Mouse (Mus musculus): ENCODE results near the gene D5Ertd579e. TPM values are rescaled to one million over a fixed set of nuclear protein-coding genes. Genes with fewer than 3 reads are reported as not detected.

Gene D5Ertd579e
- total RNA-seq (2017): 47.6 to 61.5 TPM (median 57.5 TPM) in 3 replicates

DNA sequence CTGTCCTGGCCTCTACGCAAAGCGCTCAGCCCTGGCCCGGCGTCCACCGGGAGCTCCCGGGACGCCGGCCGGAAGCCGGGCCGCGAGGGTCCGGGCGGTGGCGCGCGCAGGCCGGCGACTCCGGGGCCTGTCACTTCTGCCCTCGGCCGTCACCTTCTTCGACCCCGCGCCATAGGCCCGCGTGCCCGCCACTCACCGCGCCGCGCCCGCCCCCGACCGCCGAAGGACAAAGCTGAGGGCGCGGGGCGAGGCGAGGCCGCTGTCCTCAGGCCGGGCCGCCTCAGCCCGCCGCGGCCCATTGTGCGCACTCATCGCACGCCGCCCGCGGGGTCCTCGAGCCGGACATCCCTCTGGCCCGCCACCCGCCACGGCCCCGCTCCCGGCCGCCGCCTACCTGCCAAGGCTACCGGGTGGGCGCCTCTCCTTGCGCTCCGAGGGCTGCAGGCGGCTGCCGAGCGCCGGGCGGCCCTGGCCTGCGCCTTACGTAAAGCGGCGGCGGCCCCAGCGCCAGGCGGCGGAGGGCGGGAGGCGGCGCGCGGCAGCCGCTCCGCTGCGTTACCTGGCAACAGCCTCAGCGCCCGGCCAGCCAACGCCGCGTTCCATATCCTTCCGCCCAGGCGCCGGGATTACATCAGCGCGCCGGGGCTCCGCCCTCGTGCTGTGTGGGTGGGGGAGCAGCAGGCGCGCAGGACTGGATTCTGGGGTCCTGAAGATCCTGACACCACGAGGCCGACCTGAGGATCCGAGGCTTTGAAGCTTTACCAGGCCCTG is at the start of gene D5Ertd579e:
D5Ertd579e (minus strand) TSS at position 564 of the 771 bp plus-strand sequence.
- ATAC-seq (replicated peaks; ENCODE audit: insufficient number of reproducible peaks, low FRiP score, low TSS enrichment, poor library complexity, severe bottlenecking): peak; percentile 81

DNA sequence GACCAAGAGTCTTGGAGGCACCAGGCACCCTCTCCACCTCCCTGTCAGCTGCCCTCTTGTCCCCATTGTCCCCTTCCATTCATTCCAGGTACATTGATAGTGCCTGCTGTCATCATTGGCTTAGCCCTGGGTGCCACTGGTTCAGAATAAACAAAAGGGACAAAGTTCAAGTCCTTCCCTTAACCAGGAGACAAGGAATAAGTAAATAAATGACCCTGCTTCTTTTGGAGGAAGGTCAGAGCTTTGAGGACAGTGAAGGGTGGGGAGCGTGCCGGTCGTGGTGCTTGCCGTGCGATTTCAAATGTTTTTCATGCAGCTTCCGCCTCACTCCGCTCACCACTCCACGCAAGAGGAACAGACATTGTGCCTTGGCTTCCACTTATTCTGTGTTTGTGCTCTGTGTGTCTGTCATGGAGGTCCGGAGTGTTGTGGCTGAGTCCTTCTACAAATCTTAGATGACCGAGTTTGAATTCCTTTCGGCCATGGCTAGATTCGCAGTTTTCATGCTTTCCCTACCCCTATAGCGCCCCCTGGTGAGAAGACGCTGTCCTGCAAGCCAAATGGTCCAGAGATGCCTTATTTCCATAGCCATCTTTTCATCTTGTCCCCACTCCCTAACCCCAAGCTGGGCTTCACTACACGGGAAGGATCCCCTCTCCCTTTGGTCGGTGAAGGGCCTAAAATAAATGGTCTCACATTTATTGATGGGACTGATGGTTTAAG is 46.5 kb upstream of the D5Ertd579e start:
- peak; percentile 72; the same call in 1 of the 2 replicates for ATAC-seq (replicated peaks; ENCODE audit: insufficient number of reproducible peaks, low FRiP score, low TSS enrichment, poor library complexity, severe bottlenecking)

DNA sequence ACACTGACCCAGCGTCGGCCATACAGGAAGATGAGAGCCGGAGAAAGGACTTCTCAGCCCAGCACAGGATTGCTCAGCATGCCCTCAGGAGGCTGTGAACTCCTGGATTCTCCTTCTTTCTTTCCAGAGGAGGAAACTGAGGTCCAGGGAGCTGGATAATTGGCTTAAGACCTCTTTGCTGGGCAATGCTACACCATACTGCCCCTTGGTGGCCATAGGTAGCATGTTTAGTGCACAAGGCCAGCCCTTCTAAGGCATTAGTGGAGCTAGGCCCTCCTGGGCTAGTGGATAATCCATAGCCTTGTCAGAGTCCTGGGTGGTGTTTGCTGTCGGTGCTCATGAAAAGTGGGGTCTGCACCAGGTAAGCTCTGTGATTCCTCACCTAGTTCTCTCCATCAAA is 44.0 kb upstream of the D5Ertd579e start:
- ATAC-seq (replicated peaks; ENCODE audit: insufficient number of reproducible peaks, low FRiP score, low TSS enrichment, poor library complexity, severe bottlenecking): no peak

DNA sequence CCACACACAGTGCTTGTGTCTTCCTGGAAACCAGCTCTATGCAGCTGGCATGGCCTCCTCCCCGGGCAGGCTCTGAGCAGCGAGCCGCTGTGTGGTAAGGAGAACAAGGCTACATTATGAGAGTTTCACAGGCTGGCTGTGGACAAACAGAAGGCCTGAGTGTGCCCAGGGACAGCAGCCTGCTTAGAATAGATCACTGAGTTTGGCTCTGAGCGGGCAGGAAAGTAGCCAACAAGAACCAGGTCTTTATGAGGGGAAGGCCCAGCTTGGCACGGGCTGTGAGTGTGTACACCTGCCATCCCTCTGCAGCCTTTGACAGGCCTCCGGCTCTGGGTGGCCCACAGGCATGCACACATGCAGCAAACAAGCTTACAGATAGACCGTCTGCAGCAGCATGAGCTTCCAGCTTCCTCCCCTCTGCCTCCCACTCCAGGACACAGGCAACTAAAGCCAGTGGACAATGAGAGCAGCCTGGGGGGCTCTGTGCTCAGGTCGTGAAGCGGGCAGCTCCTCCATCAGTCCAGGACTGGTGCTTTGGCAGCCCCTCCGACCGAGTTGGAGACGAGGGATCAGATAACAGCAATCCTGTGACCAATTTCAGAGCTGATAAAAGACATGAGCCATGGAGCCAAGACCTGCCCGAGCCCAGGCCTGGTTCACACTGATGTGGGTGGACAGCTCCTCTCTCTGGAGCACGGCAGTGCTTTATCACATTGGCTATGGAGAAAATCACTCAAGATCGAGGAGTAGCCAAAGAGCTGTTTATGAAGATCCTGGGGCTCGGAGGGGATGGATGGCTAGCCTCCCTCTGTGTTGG is 43.2 kb upstream of the D5Ertd579e start:
- ATAC-seq (replicated peaks; ENCODE audit: insufficient number of reproducible peaks, low FRiP score, low TSS enrichment, poor library complexity, severe bottlenecking): no peak

DNA sequence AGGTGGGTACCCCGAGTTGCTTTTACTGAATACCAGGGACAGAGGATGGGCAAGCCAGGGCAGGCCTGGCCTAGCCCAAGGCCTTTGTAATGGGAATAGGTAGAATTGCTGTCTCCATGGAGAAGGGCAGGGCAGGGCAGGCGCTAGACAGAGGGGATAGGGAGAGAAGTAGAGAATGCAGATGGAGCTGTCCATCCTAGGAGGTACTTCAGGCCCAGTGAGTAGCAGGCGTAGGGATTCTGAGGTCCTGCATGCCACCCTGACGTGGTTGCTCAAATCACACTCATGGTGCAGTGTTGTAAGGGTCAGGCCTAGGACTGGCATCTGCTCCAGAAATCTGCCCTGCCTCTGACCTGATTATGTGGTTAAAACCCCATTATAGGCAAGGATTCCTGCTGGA is 41.9 kb upstream of the D5Ertd579e start:
- no peak for ATAC-seq (replicated peaks; ENCODE audit: insufficient number of reproducible peaks, low FRiP score, low TSS enrichment, poor library complexity, severe bottlenecking)

DNA sequence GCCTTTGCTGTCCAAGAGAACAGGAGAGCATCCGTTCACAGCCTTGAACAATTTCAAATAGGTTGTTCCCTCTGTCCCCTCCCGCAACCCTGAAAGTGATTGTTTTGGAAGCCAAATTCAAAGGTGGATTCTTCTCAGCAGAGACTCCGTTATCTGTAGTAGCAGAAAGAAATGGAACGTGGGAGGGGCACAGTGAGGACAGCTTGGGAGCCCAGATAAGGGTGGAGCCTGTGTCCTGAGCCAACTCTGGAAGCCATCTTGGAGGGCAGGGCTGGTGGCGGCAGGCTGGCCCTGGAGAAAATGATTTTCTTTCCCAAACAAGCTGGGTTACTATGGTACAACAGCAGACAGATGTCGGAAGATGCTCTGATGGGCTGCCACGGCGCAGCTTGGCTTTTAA is 40.2 kb upstream of the D5Ertd579e start:
- no peak for ATAC-seq (replicated peaks; ENCODE audit: insufficient number of reproducible peaks, low FRiP score, low TSS enrichment, poor library complexity, severe bottlenecking)

DNA sequence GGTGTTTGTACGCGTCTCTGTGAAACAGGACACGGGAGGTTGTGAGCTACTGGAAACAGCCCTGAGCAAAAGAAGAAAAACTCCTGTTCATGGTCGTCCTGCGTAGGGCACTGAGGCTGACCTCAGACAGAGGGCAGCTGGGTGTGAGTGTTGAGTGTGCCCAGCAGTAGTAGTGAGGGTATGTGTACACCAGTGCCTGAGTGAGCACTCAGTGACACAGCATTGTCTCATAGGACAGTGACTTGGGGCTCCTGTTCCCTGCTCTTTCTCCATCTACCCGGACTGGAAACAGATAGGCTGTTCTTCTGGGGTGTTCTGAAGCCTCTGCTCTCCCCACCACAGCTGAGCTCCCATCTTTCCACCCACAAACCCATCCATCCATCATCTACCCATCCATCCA is 39.3 kb upstream of the D5Ertd579e start:
- ATAC-seq (replicated peaks; ENCODE audit: insufficient number of reproducible peaks, low FRiP score, low TSS enrichment, poor library complexity, severe bottlenecking): no peak

DNA sequence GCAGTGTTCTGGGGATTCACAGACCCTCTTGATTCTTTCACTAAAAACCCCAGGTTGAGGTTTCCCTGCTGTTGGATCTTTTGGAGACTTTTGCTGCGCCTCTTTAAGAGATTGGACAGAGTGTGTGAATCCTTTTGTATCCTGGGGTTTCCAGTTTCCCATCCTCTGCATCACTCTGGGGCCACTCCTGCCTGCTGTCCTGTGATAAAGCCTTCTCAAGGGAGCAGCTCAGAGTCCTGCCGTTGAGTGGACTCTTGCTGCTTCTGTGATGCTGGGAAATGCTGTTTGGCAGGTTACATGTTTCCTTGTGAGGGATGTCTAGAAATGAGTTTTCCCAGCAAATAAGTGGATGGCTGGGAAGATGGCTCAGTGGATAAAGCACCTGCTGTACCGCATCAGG is 37.6 kb upstream of the D5Ertd579e start:
- ATAC-seq (replicated peaks; ENCODE audit: insufficient number of reproducible peaks, low FRiP score, low TSS enrichment, poor library complexity, severe bottlenecking): no peak

DNA sequence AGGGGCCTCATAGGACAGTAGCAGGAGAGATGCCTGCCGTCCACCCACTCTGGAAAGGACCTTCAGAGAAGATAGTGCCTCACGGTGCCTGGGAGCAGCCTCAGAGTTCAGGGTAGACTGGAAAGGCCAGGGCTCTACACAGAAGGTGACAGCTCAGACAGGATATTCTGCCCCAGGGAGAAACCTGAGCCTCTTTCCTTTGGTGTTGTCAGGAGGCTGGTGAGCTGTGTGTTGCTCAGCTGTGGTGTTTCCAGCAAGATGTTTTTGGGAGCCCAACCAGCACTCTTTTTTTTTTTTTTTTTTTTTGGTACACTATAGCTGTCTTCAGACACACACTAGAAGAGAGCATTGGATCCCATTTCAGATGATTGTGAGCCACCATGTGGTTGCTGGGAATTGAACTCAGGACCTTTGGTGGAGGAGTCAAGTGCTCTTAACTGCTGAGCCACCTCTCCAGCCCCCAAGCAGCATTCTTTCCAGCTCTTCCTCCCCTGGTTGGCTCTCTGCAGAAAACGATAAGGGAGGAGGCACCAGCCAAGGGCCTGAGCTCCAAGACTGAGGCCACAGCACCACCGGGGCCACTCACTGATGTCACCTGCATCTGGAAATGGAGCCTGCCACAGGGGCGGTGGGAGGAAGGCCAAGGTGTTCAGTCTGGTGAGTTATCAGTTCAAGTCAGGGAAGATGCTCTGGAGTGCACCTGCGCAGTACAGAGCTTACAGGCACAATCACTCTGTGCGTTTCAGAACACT is 36.3 kb upstream of the D5Ertd579e start:
- ATAC-seq (replicated peaks; ENCODE audit: insufficient number of reproducible peaks, low FRiP score, low TSS enrichment, poor library complexity, severe bottlenecking): no peak

DNA sequence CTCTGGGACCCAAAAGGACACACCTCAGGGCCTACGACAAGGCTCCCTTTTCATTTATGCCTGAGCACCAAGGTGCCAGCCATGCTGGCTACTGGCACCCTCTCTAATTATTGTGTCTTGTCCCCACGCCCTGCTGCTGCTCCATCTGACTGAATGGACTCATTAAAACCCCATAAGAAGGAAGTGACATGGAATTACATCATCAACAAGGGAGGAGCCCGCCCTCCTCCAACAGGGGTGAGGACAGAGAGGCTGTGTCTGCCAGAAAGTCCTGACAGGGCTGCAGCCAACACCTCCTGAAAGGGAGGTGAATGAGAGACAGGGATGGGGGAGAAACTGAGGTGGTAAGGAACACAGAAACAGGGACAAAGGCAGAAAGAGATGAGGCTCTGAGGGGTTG is 34.9 kb upstream of the D5Ertd579e start:
- ATAC-seq (replicated peaks; ENCODE audit: insufficient number of reproducible peaks, low FRiP score, low TSS enrichment, poor library complexity, severe bottlenecking): peak; percentile 73

DNA sequence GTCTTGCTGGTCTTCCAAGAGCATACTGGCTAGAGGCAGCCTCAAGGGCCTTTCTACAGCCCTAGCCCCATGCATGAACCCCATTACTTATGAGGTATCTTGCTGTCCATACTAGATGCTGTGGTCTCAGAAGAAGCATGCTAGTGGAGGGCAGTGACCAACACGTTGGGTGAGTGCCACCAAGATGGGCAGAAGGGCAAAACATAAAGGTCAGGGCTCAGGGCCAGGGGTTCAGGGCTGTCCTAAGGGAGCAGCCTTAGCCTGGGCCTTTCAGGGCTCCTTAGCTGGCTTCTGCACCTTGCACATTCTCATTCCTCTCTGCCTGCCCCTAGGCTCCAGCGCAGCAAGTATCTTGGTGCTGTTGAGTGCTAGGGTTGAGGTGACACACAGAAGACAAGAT is 34.1 kb upstream of the D5Ertd579e start:
- ATAC-seq (replicated peaks; ENCODE audit: insufficient number of reproducible peaks, low FRiP score, low TSS enrichment, poor library complexity, severe bottlenecking): no peak

DNA sequence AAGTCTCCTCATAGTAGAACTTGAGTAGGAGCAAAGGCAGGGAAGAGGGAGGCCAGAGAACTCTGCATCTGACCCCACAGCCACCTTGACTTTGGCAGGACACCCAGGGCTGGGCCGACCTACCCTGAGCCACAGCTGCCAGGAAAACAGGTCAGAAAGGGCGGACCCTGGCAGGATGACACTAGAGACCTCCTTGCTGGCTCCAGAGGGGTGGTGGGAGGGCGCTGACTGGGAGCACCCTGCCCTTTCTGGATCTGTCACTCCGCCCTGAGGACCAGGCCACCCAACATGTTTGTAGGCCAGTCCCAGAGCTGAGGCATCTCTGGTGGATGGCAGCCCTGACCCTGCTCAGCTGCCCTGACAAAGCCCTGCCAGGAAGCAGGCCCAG is 33.3 kb upstream of the D5Ertd579e start:
- no peak for ATAC-seq (replicated peaks; ENCODE audit: insufficient number of reproducible peaks, low FRiP score, low TSS enrichment, poor library complexity, severe bottlenecking)

DNA sequence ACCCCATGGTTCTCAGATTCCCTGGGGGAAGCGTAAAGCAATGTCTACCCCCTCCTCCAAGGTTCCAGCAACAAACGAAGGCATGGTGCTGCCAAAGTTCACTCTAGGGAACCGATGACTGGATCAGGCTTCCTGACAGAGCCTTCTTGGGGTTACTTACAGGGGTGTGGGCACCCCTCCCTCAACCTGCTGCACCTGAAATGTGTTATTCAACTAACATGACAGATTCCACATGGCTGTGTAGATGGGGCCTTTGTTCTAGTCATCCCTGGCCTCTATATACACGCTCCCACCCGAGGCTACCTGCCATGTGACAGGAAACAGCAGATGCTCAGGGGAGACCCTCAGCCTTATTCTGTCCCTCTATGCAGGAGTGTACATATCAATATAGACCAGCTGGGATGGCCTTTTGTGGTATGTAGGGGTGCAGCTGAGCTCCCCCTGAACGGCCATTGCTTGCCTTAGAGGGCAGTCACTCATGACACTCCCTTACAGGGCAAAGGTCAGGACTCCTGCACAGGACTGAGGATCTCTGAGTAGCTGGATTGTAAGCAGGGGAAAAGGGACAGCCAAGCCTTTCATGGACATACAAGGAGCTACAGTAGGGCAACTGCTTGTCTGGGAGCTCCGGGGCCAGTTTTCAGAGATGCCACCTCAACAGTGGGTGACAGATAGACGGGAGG is 32.7 kb upstream of the D5Ertd579e start:
- ATAC-seq (replicated peaks; ENCODE audit: insufficient number of reproducible peaks, low FRiP score, low TSS enrichment, poor library complexity, severe bottlenecking): no peak

DNA sequence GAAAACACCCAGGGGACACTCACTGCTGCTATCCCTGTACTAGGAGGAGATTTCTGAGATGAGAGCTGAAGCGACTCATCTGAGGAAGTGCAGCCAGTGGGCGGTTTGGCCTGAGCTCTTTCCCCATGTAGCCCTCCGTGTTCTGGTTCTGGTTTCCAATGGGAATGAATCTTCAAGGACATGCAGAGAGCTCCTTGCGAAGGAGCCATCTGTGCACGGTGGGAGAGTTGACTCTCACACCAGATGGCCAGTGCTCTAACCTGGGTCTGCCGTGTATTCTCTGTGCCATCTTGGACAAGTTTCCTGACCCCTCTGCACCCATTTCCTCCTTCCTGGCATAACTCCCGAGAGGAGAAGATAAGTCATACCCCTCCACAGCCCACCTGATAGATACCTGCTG is 32.0 kb upstream of the D5Ertd579e start:
- ATAC-seq (replicated peaks; ENCODE audit: insufficient number of reproducible peaks, low FRiP score, low TSS enrichment, poor library complexity, severe bottlenecking): no peak

DNA sequence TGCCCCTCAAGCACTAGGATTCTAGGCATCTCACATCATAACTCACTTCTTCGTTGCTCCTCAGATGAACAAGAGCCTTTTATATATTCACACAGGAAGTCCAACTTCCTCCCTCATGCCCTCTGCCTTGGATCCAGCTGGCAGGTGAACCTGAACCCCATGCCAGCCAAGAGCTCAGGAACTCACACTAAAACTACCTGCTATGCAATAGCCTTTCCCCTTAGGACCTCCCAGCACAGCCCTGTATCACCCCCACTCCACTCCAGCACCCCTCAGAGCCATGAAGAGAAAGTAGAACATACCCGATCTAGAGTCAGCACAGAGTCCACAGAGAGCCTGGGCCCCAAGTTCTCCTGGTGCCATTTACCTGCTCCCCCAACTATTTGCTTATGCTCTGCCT is 31.3 kb upstream of the D5Ertd579e start:
- no peak for ATAC-seq (replicated peaks; ENCODE audit: insufficient number of reproducible peaks, low FRiP score, low TSS enrichment, poor library complexity, severe bottlenecking)

DNA sequence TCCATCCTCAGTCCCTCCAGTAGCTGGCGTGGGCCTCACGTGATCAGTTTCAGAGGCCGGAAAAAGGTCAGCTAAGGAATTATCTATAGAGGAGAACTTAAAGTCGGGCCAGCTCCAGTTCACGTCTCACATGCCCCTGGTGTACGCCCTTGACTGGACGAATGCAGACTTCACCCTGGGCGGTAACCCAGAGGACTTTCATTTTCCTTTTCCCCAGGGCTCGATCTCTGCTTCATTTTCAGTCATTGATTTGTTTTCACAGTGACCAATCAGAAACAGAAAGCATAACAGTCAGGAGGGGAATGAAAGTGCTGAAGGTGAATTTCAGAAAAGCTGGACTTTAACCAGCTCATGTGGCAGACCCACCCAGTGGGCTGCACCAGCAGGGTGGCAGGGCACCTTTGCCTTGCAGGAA is 30.6 kb upstream of the D5Ertd579e start:
- peak; percentile 68 for ATAC-seq (replicated peaks; ENCODE audit: insufficient number of reproducible peaks, low FRiP score, low TSS enrichment, poor library complexity, severe bottlenecking)

DNA sequence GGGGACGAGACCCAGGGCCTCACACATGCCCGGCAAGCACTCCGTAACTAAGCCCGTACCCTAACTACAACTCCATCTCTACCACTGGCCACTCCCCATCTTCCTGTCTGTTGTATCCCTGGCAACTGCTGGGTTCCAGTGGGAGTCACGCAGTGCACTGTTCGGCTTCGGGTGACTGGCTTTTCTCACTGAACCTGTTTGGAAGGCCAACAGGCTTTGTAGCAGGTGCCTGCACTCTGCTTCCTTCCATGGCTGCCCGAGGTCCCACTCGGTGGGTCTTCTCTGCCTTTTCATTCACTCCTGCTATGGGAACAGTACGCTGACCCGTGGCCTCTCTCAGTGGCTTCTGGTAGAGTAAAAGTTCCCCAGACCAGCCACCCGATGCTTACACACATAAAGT is 30.0 kb upstream of the D5Ertd579e start:
- no peak for ATAC-seq (replicated peaks; ENCODE audit: insufficient number of reproducible peaks, low FRiP score, low TSS enrichment, poor library complexity, severe bottlenecking)

DNA sequence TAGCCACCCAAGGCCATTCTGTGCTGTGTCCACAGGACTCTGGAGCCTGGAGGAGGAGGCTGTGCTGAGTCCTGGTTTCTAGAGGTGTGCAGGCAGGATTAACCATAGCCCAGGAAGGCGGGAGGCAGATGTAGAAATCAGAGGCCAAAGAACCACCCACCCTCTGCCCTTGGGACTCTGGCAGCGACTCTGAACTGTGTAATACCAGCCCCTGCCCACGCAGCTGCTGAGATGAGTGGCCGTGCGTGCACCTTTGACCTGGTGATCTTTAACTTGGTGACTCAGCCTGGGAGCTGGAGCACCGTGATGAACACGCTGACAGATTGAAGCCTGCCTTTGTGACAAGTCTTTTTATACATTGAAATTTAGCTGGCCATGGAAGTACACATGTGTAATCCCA is 28.4 kb upstream of the D5Ertd579e start:
- ATAC-seq (replicated peaks; ENCODE audit: insufficient number of reproducible peaks, low FRiP score, low TSS enrichment, poor library complexity, severe bottlenecking): no peak
